Mouse (Mus musculus) cerebral cortex, adult 2 months (tissue): ENCODE data around the gene Ier5l.

Source experiments
- WGBS: fragments of 180-500 bp; shearing (Covaris S2); methylation state at CpG from one replicate; pipeline ENCODE4 v1.1.7; 2018; 5-methylcytosine and 5-hydroxymethylcytosine counted together

The Ier5l gene

GRCm38 (mm10) chr2:30441518-30442497 lies 32.2 kb downstream of the Ier5l start:
- WGBS: 3% methylated on average over 15 of the region's 15 CpGs

- WGBS: 14% methylated on average over 12 of the region's 12 CpGs
Measured at GRCm38 (mm10) chr2:30440701-30441517, 33.1 kb downstream of the Ier5l start.

- WGBS: 7% methylated on average over 3 of the region's 3 CpGs
Measured at GRCm38 (mm10) chr2:30440211-30440700, 33.8 kb downstream of the Ier5l start.

- WGBS: 77% methylated on average over 6 of the region's 6 CpGs
Measured at GRCm38 (mm10) chr2:30439631-30440030, 34.4 kb downstream of the Ier5l start.

- WGBS: 91% methylated on average over 4 of the region's 4 CpGs
Measured at GRCm38 (mm10) chr2:30437791-30438190, 36.2 kb downstream of the Ier5l start.

GRCm38 (mm10) chr2:30436809-30437208 lies 37.2 kb downstream of the Ier5l start:
- WGBS: 68% methylated on average over 4 of the region's 4 CpGs

GRCm38 (mm10) chr2:30436156-30436545 lies 37.9 kb downstream of the Ier5l start:
- WGBS: 72% methylated on average over 5 of the region's 5 CpGs

GRCm38 (mm10) chr2:30435326-30436155 lies 38.5 kb downstream of the Ier5l start:
- WGBS: 59% methylated on average over 5 of the region's 5 CpGs
